Mouse (Mus musculus) hindbrain, postnatal 0 days (tissue): ENCODE data around the gene Ly86. TPM values are rescaled to one million over a fixed set of nuclear protein-coding genes. Genes with fewer than 3 reads are reported as not detected.

ENCODE experiments used
- ATAC-seq: fragments of 200-750 bp; cut with Nextera tagmentation; 2 replicates; pipeline ENCODE4 v1.8.0; 2017; ENCODE audit warnings: mild to moderate bottlenecking, moderate TSS enrichment, moderate library complexity
- DNase-seq: peaks from one replicate; pipeline ENCODE4 v3.0.0-alpha.2; 2015; ENCODE audit warnings: low spot score
- H3K27ac ChIP-seq: fragments of 300-500 bp; sonication (generic); 2 replicates; pipeline ENCODE4 v1.5.1; 2014; ENCODE audit warnings: mild to moderate bottlenecking
- H3K27me3 ChIP-seq: fragments of 300-500 bp; sonication (generic); 2 replicates; pipeline ENCODE4 v1.6.1; 2014; ENCODE audit warnings: low read length, mixed read lengths; ENCODE audit not compliant: insufficient read depth
- H3K36me3 ChIP-seq: fragments of 300-500 bp; sonication (generic); 2 replicates; pipeline ENCODE4 v1.6.1; 2014; ENCODE audit warnings: low read length, mixed read lengths; ENCODE audit not compliant: insufficient read depth
- H3K4me1 ChIP-seq: fragments of 300-500 bp; sonication (generic); 2 replicates; pipeline ENCODE4 v1.6.1; 2014; ENCODE audit warnings: antibody characterized with exemption, low read length, mixed read lengths; ENCODE audit not compliant: insufficient read depth
- H3K4me2 ChIP-seq: fragments of 300-500 bp; sonication (generic); 2 replicates; pipeline ENCODE4 v1.6.1; 2014; ENCODE audit warnings: low read depth, mild to moderate bottlenecking, low read length, moderate library complexity, mixed read lengths
- H3K4me3 ChIP-seq: fragments of 300-500 bp; sonication (generic); 2 replicates; pipeline ENCODE4 v1.5.1; 2014; ENCODE audit warnings: low read length
- H3K9ac ChIP-seq: fragments of 300-500 bp; sonication (generic); replicated peaks from 2 replicates; pipeline ENCODE4 v1.6.1; 2014; ENCODE audit warnings: mild to moderate bottlenecking, low read length, moderate library complexity, mixed read lengths
- H3K9me3 ChIP-seq: fragments of 300-500 bp; sonication (generic); 2 replicates; pipeline ENCODE4 v1.6.1; 2016; ENCODE audit warnings: low read length, mixed read lengths
- CTCF ChIP-seq: IDR thresholded peaks from 2 replicates; pipeline ENCODE4 v1.5.1; 2016; ENCODE audit warnings: antibody characterized with exemption, control low read depth, low read depth
- WGBS: fragments of 180-500 bp; shearing (Covaris S2); extraction: QIAGEN DNeasy Blood & Tissue Kit; methylation state at CpG from one replicate; pipeline ENCODE4 v1.1.7; 2014; 5-methylcytosine and 5-hydroxymethylcytosine counted together
- polyA plus RNA-seq: library from polyadenylated mRNA; unstranded; fragments of >200 nt; fragmentation: Nextera tagmentation; extraction: Ambion mirVana; gene quantifications from 2 replicates; pipeline ENCODE4 v1.2.1, GENCODE M21; 2015
- total RNA-seq: library from RNA; depleted of rRNA; stranded (reverse); fragments of >200 nt; gene quantifications from 2 replicates; pipeline ENCODE4 v1.2.3, GENCODE M21; 2014

Ly86 gene
- total and polyA plus RNA-seq, 2 experiments from 2014 or later = 8.9 to 12.1 TPM

DNA sequence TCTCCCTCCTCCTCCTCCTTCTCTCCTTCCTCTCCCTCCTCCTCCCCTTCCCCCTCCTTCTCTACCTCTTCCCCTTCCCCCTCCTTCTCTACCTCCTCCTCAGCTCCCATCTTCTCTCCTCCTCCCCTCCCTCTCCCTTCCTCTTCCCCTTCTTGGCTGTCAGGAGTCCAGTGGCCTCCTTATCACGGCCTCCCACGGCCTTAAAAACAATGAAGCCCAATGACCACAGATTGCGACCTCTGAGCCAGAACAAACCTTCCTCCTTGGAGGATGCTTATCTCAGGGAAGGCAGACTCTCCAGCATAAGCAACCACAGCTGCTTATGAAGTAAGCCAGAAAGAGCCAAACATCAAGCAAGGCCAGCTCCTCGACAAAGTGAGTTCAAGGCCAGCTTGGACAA is 97.0 kb downstream of the Ly86 start:
- TF ChIP-seq CTCF = no peak

GRCm38 (mm10) chr13:37442531-37442930 is 97.5 kb downstream of the Ly86 start:
- no peak overlapping the region for H3K9ac ChIP-seq
- H3K9me3 ChIP-seq = no peaks in the 10 kb centered on the region
- ATAC-seq (no peak), DNase-seq (no peak)
- no peak overlapping the region for H3K4me2 ChIP-seq
- WGBS = 31% methylated on average over 7 of the region's 7 CpGs
- H3K36me3 ChIP-seq = no peaks in the 10 kb centered on the region
- no peak for TF ChIP-seq CTCF
- H3K27me3 ChIP-seq = no peaks in the 10 kb centered on the region
- H3K4me3 ChIP-seq = no peak overlapping the region
- H3K27ac ChIP-seq = no peak overlapping the region
- H3K4me1 ChIP-seq = no peaks in the 10 kb centered on the region

More for the DNA sequence above, 97.0 kb downstream of the Ly86 start:
- DNase-seq (no peak), ATAC-seq (no peak)
- no peak overlapping the region for H3K4me3 ChIP-seq
- H3K4me1 ChIP-seq = no peaks in the 10 kb centered on the region
- H3K9me3 ChIP-seq = no peaks in the 10 kb centered on the region
- WGBS = 27% methylated on average over 4 of the region's 4 CpGs
- H3K36me3 ChIP-seq = no peaks in the 10 kb centered on the region
- H3K4me2 ChIP-seq = no peak overlapping the region
- no peak overlapping the region for H3K9ac ChIP-seq
- no peaks in the 10 kb centered on the region for H3K27me3 ChIP-seq
- no peak overlapping the region for H3K27ac ChIP-seq

DNA sequence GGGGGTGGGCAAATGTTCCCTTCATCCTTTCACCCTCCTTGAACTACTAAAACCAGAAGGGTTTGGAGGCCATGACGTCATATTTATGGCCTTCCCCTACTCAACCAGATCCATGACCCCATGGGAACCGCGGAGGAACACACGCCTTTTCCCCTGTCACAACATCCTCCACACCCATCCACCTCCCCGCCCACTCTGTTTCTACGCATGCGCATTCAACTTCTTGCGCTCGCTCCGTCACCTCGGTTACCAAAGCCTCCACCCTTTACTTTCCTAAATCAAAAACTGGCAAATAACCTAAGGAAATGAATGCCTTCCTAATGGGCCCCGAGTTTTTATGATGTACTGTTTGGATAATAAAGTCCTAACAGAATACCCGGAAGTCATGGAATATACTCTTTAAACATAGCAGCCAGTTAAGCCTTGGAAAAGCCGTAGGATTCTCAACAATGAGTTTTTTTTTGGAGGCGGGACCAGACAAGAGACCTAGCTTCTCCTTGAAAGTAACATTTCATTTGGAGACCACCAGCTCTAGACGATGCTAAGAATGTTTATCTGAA is 101.8 kb downstream of the Ly86 start:
- ATAC-seq (no peak), DNase-seq (no peak)

GRCm38 (mm10) chr13:37451021-37451420 is 106.0 kb downstream of the Ly86 start:
- H3K27me3 ChIP-seq = no peaks in the 10 kb centered on the region
- no peak for DNase-seq
- H3K9ac ChIP-seq = no peak overlapping the region
- no peak for ATAC-seq
- H3K36me3 ChIP-seq = no peaks in the 10 kb centered on the region
- no peak for TF ChIP-seq CTCF
- no peak overlapping the region for H3K4me2 ChIP-seq
- peaks cover 4% of the 10 kb centered on the region; the same call in 1 of the 2 replicates for H3K9me3 ChIP-seq
- peaks cover 3% of the 10 kb centered on the region for H3K4me1 ChIP-seq
- no peak overlapping the region for H3K27ac ChIP-seq
- H3K4me3 ChIP-seq = no peak overlapping the region
- 93% methylated on average over 5 of the region's 5 CpGs for WGBS

More for the DNA sequence above, 101.8 kb downstream of the Ly86 start:
- 91% methylated on average over 16 of the region's 16 CpGs for WGBS
- Histone ChIP-seq H3K27me3 (no peaks in the 10 kb centered on the region), H3K9me3 (peaks cover 4% of the 10 kb centered on the region; the same call in 1 of the 2 replicates), H3K4me2 (no peak overlapping the region), H3K4me3 (no peak overlapping the region), H3K36me3 (no peaks in the 10 kb centered on the region), H3K9ac (no peak overlapping the region), H3K4me1 (no peaks in the 10 kb centered on the region), H3K27ac (no peak overlapping the region)
- TF ChIP-seq CTCF = no peak

GRCm38 (mm10) chr13:37451471-37451870 is 106.5 kb downstream of the Ly86 start:
- no peaks in the 10 kb centered on the region for H3K27me3 ChIP-seq
- H3K4me3 ChIP-seq = no peak overlapping the region
- no peak for TF ChIP-seq CTCF
- ATAC-seq = no peak
- 52% methylated on average over 3 of the region's 3 CpGs for whole genome bisulfite sequencing
- no peaks in the 10 kb centered on the region for H3K36me3 ChIP-seq
- H3K27ac ChIP-seq = no peak overlapping the region
- no peak for DNase-seq
- no peak overlapping the region for H3K9ac ChIP-seq
- no peak overlapping the region for H3K4me2 ChIP-seq
- peaks cover 4% of the 10 kb centered on the region; the same call in 1 of the 2 replicates for H3K9me3 ChIP-seq
- H3K4me1 ChIP-seq = peaks cover 3% of the 10 kb centered on the region

DNA sequence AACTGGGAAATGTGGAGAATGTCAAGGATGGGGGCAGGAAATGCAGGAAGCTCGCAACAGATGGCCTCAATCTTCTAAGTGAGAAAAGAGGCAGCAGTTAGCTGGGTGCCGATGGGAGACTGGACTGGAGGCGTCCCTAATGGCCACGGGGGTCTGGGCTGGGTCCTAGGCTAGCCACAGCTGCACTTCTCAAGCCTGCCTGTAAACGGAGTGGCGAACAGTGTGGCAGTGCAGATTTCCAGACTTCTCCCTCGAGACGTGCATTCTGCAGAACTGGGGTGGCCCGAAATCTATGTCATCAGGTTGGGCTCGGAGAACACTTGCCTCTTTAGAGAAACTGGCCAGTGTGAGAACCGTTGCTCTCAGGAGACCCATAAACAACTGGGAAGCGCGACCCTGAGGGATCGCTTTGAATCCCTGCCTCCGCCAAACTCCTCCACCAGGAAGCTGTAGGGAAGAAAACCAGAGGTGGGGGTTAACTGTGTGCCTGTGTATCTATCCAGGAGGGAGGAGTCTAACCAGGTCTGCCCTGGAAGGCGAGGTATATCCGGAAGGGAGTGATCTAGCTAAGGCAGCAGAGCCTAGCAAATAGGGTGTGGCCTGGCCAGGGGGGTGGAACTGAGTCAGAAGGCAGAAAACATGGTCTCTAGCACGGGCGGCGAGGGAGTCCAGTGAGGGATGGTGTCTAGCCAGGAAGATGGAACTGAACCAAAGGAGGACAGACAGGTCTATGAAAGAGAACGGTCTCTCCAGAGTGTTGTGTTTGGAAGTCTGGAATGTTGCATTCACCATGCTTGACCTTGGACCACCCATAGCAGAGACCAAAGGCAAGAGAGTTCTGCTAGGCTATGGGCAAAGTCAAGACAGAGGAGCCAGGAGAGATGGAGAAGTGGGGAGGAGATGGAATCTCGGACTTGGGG is 107.3 kb downstream of the Ly86 start:
- ATAC-seq (peak; percentile 71), DNase-seq (peak; percentile 62)
- Histone ChIP-seq H3K4me2 (peak overlapping the region; percentile 55), H3K4me3 (peak overlapping the region; percentile 26), H3K9me3 (peaks cover 4% of the 10 kb centered on the region; the same call in 1 of the 2 replicates), H3K27ac (peak overlapping the region; percentile 64; the same call in 1 of the 2 replicates), H3K27me3 (no peaks in the 10 kb centered on the region), H3K9ac (peak overlapping the region; percentile 40), H3K36me3 (no peaks in the 10 kb centered on the region), H3K4me1 (peaks cover 8% of the 10 kb centered on the region)
- peak; percentile 56 for TF ChIP-seq CTCF
- 6% methylated on average over 22 of the region's 22 CpGs for WGBS

DNA sequence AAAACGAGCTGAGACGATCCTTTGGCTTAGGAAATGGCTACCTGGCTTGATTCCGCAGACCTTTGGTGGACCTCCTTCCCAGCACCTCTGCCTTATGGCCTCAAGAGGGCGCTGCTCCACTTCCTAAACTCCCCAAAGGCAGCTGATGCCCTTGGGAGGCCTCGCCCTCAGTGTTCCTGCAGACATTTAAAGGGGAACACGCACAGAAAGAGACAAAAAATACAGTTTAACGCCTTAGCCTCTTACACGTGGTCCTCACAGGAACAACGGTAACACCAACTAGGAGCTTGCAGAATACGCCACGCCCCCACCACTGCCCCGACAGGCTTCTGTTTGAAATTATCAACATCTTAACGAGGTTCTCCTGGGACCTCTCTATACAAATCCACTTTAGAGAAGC is 108.2 kb downstream of the Ly86 start:
- Histone ChIP-seq H3K4me1 (peaks cover 10% of the 10 kb centered on the region), H3K4me3 (no peak overlapping the region), H3K4me2 (peak overlapping the region; percentile 55), H3K27ac (no peak overlapping the region), H3K9me3 (peaks cover 4% of the 10 kb centered on the region; the same call in 1 of the 2 replicates), H3K36me3 (no peaks in the 10 kb centered on the region), H3K27me3 (no peaks in the 10 kb centered on the region), H3K9ac (no peak overlapping the region)
- peak; percentile 95 for TF ChIP-seq CTCF
- DNase-seq (peak; percentile 94), ATAC-seq (peak; percentile 79)
- 9% methylated on average over 13 of the region's 13 CpGs for WGBS
